Mouse (Mus musculus) spleen, adult 2 months (tissue): ENCODE measurements at regions not wholly inside any gene's neighbourhood (a gene's known extent, or its start where the extent isn't known, plus 50 kb on each side); places are given as distances from the start of the nearest gene placed in this dataset.

ENCODE experiments used
- DNase-seq, 2 experiments: peaks; one replicate each; pipeline versions ENCODE4 v3.0.0 to v3.0.0-alpha.2; 2012 to 2021; ENCODE audit warnings: low spot score in 2 of 2, low read depth in 1 of 2
- H3K27ac ChIP-seq: fragments of 200-500 bp; 2 replicates; pipeline ENCODE4 v1.5.1; 2012; ENCODE audit warnings: low read length, inconsistent platforms; ENCODE audit not compliant: insufficient read depth
- H3K27me3 ChIP-seq: fragments of 200-500 bp; 2 replicates; pipeline ENCODE4 v1.6.1; 2012; ENCODE audit warnings: mild to moderate bottlenecking, moderate library complexity, low read length, inconsistent platforms; ENCODE audit not compliant: control insufficient read depth, insufficient read depth
- H3K36me3 ChIP-seq: fragments of 200-500 bp; 2 replicates; pipeline ENCODE4 v1.6.1; 2012; ENCODE audit warnings: mild to moderate bottlenecking, low read length, inconsistent platforms; ENCODE audit not compliant: control insufficient read depth, insufficient read depth
- H3K4me1 ChIP-seq: fragments of 200-500 bp; 2 replicates; pipeline ENCODE4 v1.6.1; 2011; ENCODE audit warnings: inconsistent platforms; ENCODE audit not compliant: control insufficient read depth, insufficient read depth, insufficient read length
- H3K4me3 ChIP-seq: fragments of 200-500 bp; 2 replicates; pipeline ENCODE4 v1.5.1; 2011; ENCODE audit warnings: mild to moderate bottlenecking, inconsistent platforms; ENCODE audit not compliant: insufficient read depth, insufficient read length; ENCODE audit errors: extremely low read depth
- CTCF ChIP-seq: fragments of 200-500 bp; IDR thresholded peaks from 2 replicates; pipeline ENCODE4 v1.5.1; 2011; ENCODE audit warnings: mild to moderate bottlenecking, inconsistent platforms; ENCODE audit not compliant: insufficient read depth, insufficient read length, insufficient replicate concordance; ENCODE audit errors: extremely low read depth
- POLR2A ChIP-seq: fragments of 200-500 bp; IDR thresholded peaks from 2 replicates; pipeline ENCODE4 v1.6.1; 2011; ENCODE audit warnings: low read depth, low read length, inconsistent platforms
- WGBS: fragments of 180-500 bp; shearing (Covaris S2); methylation state at CpG from one replicate; pipeline ENCODE4 v1.1.7; 2018; 5-methylcytosine and 5-hydroxymethylcytosine counted together

- H3K27ac ChIP-seq: no peak overlapping the region
- TF ChIP-seq CTCF: no peak
- no peak for TF ChIP-seq POLR2A
- no peak overlapping the region for H3K4me3 ChIP-seq
- H3K27me3 ChIP-seq: no peaks in the 10 kb centered on the region
- no peak for DNase-seq
- no peaks in the 10 kb centered on the region for H3K36me3 ChIP-seq
- no peaks in the 10 kb centered on the region for H3K4me1 ChIP-seq
Measured at GRCm38 (mm10) chr7:133317511-133317910, 193.4 kb upstream of the Ctbp2 start.

GRCm38 (mm10) chr7:133316701-133317475 lies 192.7 kb upstream of the Ctbp2 start:
- no peaks in the 10 kb centered on the region for H3K36me3 ChIP-seq
- H3K4me3 ChIP-seq: no peak overlapping the region
- TF ChIP-seq POLR2A (no peak), CTCF (no peak)
- no peaks in the 10 kb centered on the region for H3K4me1 ChIP-seq
- 83% methylated on average over 9 of the region's 9 CpGs for WGBS
- no peak for DNase-seq
- no peaks in the 10 kb centered on the region for H3K27me3 ChIP-seq
- H3K27ac ChIP-seq: no peak overlapping the region

GRCm38 (mm10) chr7:133315197-133316029 lies 191.3 kb upstream of the Ctbp2 start:
- no peak overlapping the region for H3K27ac ChIP-seq
- H3K27me3 ChIP-seq: no peaks in the 10 kb centered on the region
- no peaks in the 10 kb centered on the region for H3K36me3 ChIP-seq
- no peak for DNase-seq
- TF ChIP-seq CTCF: no peak
- TF ChIP-seq POLR2A: no peak
- WGBS: 61% methylated on average over 10 of the region's 10 CpGs
- H3K4me1 ChIP-seq: no peaks in the 10 kb centered on the region
- H3K4me3 ChIP-seq: no peak overlapping the region

- H3K4me1 ChIP-seq: no peaks in the 10 kb centered on the region
- DNase-seq: no peak
- TF ChIP-seq CTCF (no peak), POLR2A (no peak)
- 65% methylated on average over 5 of the region's 5 CpGs for WGBS
- H3K27me3 ChIP-seq: no peaks in the 10 kb centered on the region
- no peaks in the 10 kb centered on the region for H3K36me3 ChIP-seq
- no peak overlapping the region for H3K27ac ChIP-seq
- no peak overlapping the region for H3K4me3 ChIP-seq
Measured at GRCm38 (mm10) chr7:133313115-133313514, 189.0 kb upstream of the Ctbp2 start.

- no peaks in the 10 kb centered on the region for H3K27me3 ChIP-seq
- WGBS: 70% methylated on average over 9 of the region's 9 CpGs
- no peak for TF ChIP-seq CTCF
- no peak for TF ChIP-seq POLR2A
Measured at GRCm38 (mm10) chr7:133311116-133311801, 187.1 kb upstream of the Ctbp2 start.

GRCm38 (mm10) chr7:133304461-133304860 lies 180.3 kb upstream of the Ctbp2 start:
- Histone ChIP-seq H3K27me3 (no peaks in the 10 kb centered on the region), H3K4me1 (no peaks in the 10 kb centered on the region), H3K4me3 (no peak overlapping the region), H3K36me3 (no peaks in the 10 kb centered on the region), H3K27ac (no peak overlapping the region)
- WGBS: 84% methylated on average over 5 of the region's 5 CpGs
- DNase-seq: no peak
- TF ChIP-seq CTCF: no peak
- TF ChIP-seq POLR2A: no peak

More at GRCm38 (mm10) chr7:133311116-133311801, 187.1 kb upstream of the Ctbp2 start:
- Histone ChIP-seq H3K4me1 (no peaks in the 10 kb centered on the region), H3K4me3 (no peak overlapping the region), H3K27ac (no peak overlapping the region), H3K36me3 (no peaks in the 10 kb centered on the region)
- no peak for DNase-seq
